Mouse (Mus musculus): ENCODE measurements around the gene Tpra1.

GRCm38 (mm10) chr6:88925640-88926205 is 23.7 kb downstream of the Tpra1 start:
- TF ChIP-seq CTCF (IDR thresholded peaks at IDR 0.05; ENCODE audit: extremely low read depth, insufficient read depth, insufficient read length, insufficient replicate concordance), result no peak
- no peak for TF ChIP-seq POLR2A (IDR thresholded peaks at IDR 0.05; ENCODE audit: low read depth, low read length)

Data from spleen, adult 2 months (tissue).